Mouse (Mus musculus) heart, postnatal 0 days (tissue): Measurements from ENCODE around the gene Ano10. TPM values are rescaled to one million over a fixed set of nuclear protein-coding genes. Genes with fewer than 3 reads are reported as not detected.

Experiments used
- ATAC-seq: fragments of 200-750 bp; cut with Nextera tagmentation; 2 replicates; pipeline ENCODE4 v1.8.0; 2017; ENCODE audit warnings: low read depth, moderate number of reproducible peaks, moderate library complexity; ENCODE audit not compliant: insufficient read depth
- DNase-seq: peaks from one replicate; pipeline ENCODE4 v3.0.0-alpha.2; 2016; ENCODE audit warnings: low spot score
- H3K27ac ChIP-seq: fragments of 300-500 bp; sonication (generic); 2 replicates; pipeline ENCODE4 v1.5.1; 2014; ENCODE audit warnings: low read depth, mild to moderate bottlenecking
- H3K27me3 ChIP-seq: fragments of 300-500 bp; sonication (generic); 2 replicates; pipeline ENCODE4 v1.6.1; 2014; ENCODE audit warnings: low read length, mixed read lengths; ENCODE audit not compliant: control insufficient read depth, insufficient read depth
- H3K36me3 ChIP-seq: fragments of 300-500 bp; sonication (generic); replicated peaks from 2 replicates; pipeline ENCODE4 v1.6.1; 2014; ENCODE audit warnings: low read length, mixed read lengths; ENCODE audit not compliant: control insufficient read depth, insufficient read depth
- H3K4me1 ChIP-seq: fragments of 300-500 bp; sonication (generic); 2 replicates; pipeline ENCODE4 v1.6.1; 2014; ENCODE audit warnings: antibody characterized with exemption; ENCODE audit not compliant: control insufficient read depth, insufficient read depth
- H3K4me2 ChIP-seq: fragments of 300-500 bp; sonication (generic); 2 replicates; pipeline ENCODE4 v1.6.1; 2014; ENCODE audit warnings: low read depth, mild to moderate bottlenecking, low read length, moderate library complexity
- H3K4me3 ChIP-seq: fragments of 300-500 bp; sonication (generic); 2 replicates; pipeline ENCODE4 v1.5.1; 2014; ENCODE audit warnings: low read depth, low read length
- H3K9ac ChIP-seq: fragments of 300-500 bp; sonication (generic); replicated peaks from 2 replicates; pipeline ENCODE4 v1.6.1; 2014; ENCODE audit warnings: low read depth, low read length, mixed read lengths
- H3K9me3 ChIP-seq: fragments of 300-500 bp; sonication (generic); replicated peaks from 2 replicates; pipeline ENCODE4 v1.6.1; 2016; ENCODE audit warnings: low read length; ENCODE audit not compliant: control insufficient read depth
- CTCF ChIP-seq: IDR thresholded peaks from 2 replicates; pipeline ENCODE4 v1.5.1; 2016; ENCODE audit warnings: antibody characterized with exemption, control low read depth, low read depth
- EP300 ChIP-seq: IDR thresholded peaks from 2 replicates; pipeline ENCODE4 v1.6.1; 2016; ENCODE audit warnings: antibody characterized with exemption, low read depth
- WGBS: fragments of 180-500 bp; shearing (Covaris S2); extraction: QIAGEN DNeasy Blood & Tissue Kit; methylation state at CpG from one replicate; pipeline ENCODE4 v1.1.7; 2014; 5-methylcytosine and 5-hydroxymethylcytosine counted together
- polyA plus RNA-seq: library from polyadenylated mRNA; unstranded; fragments of >200 nt; fragmentation: Nextera tagmentation; extraction: Ambion mirVana; gene quantifications from 2 replicates; pipeline ENCODE4 v1.2.1, GENCODE M21; 2015
- total RNA-seq: library from RNA; depleted of rRNA; stranded (reverse); fragments of >200 nt; gene quantifications from 2 replicates; pipeline ENCODE4 v1.2.3, GENCODE M21; 2014; ENCODE audit warnings: low replicate concordance

The Ano10 gene
- total and polyA plus RNA-seq, 2 experiments from 2014 or later: 21.3 to 24.1 TPM

DNA sequence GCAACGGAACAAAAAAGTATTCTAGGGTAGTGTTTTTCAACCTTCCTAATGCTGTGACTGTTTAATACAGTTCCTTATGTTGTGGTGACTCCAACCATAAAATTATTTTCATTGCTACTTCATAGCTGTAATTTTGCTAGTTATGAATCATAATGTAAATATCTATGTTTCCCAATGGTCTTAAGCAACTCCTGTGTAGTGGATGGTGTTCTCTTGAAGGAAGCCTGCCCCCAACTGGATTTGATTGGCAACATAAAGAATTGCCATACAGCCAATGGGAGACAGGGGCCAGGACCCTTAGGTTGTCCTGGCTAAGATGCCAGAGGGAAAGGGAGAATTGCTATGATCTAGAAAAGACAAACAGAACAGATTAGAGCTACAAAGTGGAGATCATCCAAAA is 31.8 kb upstream of the Ano10 start:
- H3K4me3 ChIP-seq: no peak overlapping the region
- TF ChIP-seq CTCF: no peak
- no peak for TF ChIP-seq EP300
- ATAC-seq: no peak
- 85% methylated on average over 1 of the region's 1 CpGs for WGBS
- no peak overlapping the region for H3K9ac ChIP-seq
- no peak overlapping the region for H3K27ac ChIP-seq
- H3K27me3 ChIP-seq: no peaks in the 10 kb centered on the region
- no peak for DNase-seq
- H3K9me3 ChIP-seq: no peaks in the 10 kb centered on the region
- H3K4me1 ChIP-seq: no peaks in the 10 kb centered on the region
- H3K36me3 ChIP-seq: no peaks in the 10 kb centered on the region
- H3K4me2 ChIP-seq: no peak overlapping the region

DNA sequence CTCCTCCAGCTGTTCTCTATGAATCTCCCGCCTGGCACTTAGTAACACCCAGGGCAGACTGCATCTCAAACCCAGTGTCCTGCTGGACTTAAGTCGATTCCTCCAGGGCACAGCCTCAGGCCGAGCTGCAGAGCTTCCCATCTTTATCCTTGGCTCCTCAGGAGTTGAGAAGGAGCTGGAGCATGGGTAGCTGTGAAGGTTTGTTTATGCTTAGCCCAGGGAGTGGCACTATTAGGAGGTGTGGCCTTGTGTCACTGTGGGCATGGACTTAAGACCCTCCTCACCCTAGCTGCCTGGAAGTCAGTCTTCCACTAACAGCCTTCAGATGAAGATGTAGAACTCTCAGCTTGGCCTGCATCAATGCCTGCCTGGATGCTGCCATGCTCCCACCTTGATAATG is 28.1 kb upstream of the Ano10 start:
- Histone ChIP-seq H3K9me3 (no peaks in the 10 kb centered on the region), H3K4me1 (no peaks in the 10 kb centered on the region), H3K27me3 (0 out of 2 replicates have a peak, but pooled peaks cover 2% of the 10 kb centered on the region), H3K9ac (no peak overlapping the region), H3K4me3 (no peak overlapping the region), H3K36me3 (no peaks in the 10 kb centered on the region), H3K27ac (no peak overlapping the region), H3K4me2 (no peak overlapping the region)
- WGBS: 63% methylated on average over 3 of the region's 3 CpGs
- ATAC-seq (no peak), DNase-seq (no peak)
- TF ChIP-seq CTCF (no peak), EP300 (no peak)

DNA sequence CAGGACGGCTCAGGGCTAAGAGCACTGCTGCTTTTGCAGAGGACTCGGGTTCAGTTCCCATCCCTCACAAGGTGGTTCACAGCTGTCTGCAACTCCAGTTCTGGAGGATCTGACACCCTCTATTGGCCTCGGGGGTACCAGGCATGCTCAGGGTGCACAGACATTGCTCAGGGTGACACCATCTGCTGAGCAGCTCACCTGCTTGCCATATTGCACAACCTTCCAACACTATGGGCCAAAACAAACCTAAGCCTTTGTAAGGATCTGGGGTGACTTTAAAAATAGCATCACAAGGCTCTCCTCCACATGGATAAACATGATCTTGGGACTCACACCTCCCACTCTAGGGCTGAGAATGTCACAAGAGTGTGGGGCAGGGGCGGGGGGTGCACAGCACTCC is 26.4 kb upstream of the Ano10 start:
- TF ChIP-seq CTCF (no peak), EP300 (no peak)
- H3K9me3 ChIP-seq: no peaks in the 10 kb centered on the region
- no peak overlapping the region for H3K4me3 ChIP-seq
- 80% methylated on average over 4 of the region's 4 CpGs for WGBS
- no peak for ATAC-seq
- no peaks in the 10 kb centered on the region for H3K36me3 ChIP-seq
- no peak overlapping the region for H3K27ac ChIP-seq
- H3K9ac ChIP-seq: no peak overlapping the region
- H3K4me2 ChIP-seq: no peak overlapping the region
- H3K27me3 ChIP-seq: 0 out of 2 replicates have a peak, but pooled peaks cover 3% of the 10 kb centered on the region
- H3K4me1 ChIP-seq: no peaks in the 10 kb centered on the region
- no peak for DNase-seq

DNA sequence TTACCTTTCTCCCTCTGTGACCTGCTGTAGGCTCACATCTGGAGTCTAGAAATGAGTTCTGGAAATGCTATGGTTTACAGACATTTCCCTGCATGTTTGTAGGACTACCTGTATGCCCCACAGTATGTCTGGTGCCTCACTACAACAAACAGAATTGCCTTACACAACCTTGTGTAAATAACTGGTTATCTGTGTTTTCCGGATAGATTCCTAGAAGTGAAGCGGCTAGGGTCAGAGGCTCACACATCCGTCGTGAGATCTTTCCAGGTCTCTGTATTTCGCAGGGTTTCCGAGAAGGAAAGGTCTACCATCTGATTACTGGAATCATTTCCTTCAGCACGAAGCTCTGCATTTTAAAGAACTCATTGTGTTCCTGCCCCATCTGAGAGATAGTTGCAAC is 22.3 kb upstream of the Ano10 start:
- no peaks in the 10 kb centered on the region for H3K36me3 ChIP-seq
- no peaks in the 10 kb centered on the region for H3K9me3 ChIP-seq
- no peak overlapping the region for H3K4me3 ChIP-seq
- H3K27ac ChIP-seq: no peak overlapping the region
- no peak for TF ChIP-seq CTCF
- no peak for TF ChIP-seq EP300
- no peak overlapping the region for H3K9ac ChIP-seq
- ATAC-seq (no peak), DNase-seq (no peak)
- no peak overlapping the region for H3K4me2 ChIP-seq
- no peaks in the 10 kb centered on the region for H3K4me1 ChIP-seq
- H3K27me3 ChIP-seq: 0 out of 2 replicates have a peak, but pooled peaks cover 3% of the 10 kb centered on the region
- 63% methylated on average over 7 of the region's 7 CpGs for WGBS

DNA sequence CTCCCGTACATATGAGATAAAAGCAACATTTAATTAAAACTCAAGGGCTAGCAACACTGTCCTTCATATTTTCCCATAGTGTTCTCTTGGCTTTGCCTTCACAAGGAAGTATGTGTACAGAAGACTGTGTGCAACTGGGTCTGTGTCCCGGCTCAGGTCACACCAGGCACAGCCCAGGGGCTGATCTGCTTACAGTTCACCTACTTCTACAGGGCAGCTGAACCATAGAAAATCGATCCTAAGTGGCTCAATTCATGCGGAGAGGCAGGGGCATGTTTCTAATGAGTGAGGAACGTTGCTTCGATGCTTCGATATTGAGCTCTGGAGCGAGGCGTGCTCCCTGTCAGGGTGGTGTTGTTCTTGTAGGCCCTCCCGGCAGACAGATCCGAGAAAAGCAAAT is 21.3 kb upstream of the Ano10 start:
- Histone ChIP-seq H3K4me2 (no peak overlapping the region), H3K36me3 (no peaks in the 10 kb centered on the region), H3K27ac (no peak overlapping the region), H3K9me3 (no peaks in the 10 kb centered on the region), H3K4me1 (no peaks in the 10 kb centered on the region), H3K9ac (no peak overlapping the region), H3K4me3 (no peak overlapping the region), H3K27me3 (0 out of 2 replicates have a peak, but pooled peaks cover 3% of the 10 kb centered on the region)
- WGBS: 86% methylated on average over 11 of the region's 11 CpGs
- ATAC-seq (no peak), DNase-seq (no peak)
- TF ChIP-seq CTCF (no peak), EP300 (no peak)

DNA sequence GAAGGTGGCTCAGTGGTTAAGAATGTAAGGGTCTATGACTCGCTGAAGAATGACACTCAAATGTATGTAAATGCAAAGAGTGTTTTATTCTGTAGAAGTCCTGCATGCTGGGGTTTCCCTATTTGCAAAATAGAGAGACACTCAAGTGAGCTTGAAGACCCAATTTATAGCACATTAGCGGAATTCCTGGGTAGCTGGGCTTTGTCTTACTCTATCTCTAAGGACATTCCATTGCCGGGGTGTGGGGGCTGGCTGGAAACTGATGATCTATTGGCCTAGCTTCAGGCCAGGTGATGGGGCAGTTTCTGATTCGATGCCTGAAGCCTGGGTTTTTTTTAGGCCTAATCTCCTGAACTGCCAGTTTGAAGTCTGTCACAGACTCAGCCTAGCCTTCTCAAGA is 20.7 kb upstream of the Ano10 start:
- Histone ChIP-seq H3K9me3 (no peaks in the 10 kb centered on the region), H3K9ac (no peak overlapping the region), H3K27me3 (0 out of 2 replicates have a peak, but pooled peaks cover 3% of the 10 kb centered on the region), H3K4me1 (no peaks in the 10 kb centered on the region), H3K27ac (no peak overlapping the region), H3K36me3 (no peaks in the 10 kb centered on the region), H3K4me2 (no peak overlapping the region), H3K4me3 (no peak overlapping the region)
- 49% methylated on average over 4 of the region's 4 CpGs for WGBS
- DNase-seq (no peak), ATAC-seq (no peak)
- TF ChIP-seq CTCF: no peak
- TF ChIP-seq EP300: no peak
